Mouse (Mus musculus) heart, embryonic 13.5 days (tissue): Measurements from ENCODE around the gene Gm20547. TPM values are rescaled to one million over a fixed set of nuclear protein-coding genes. Genes with fewer than 3 reads are reported as not detected.

Source experiments
- ATAC-seq: fragments of 200-750 bp; cut with Nextera tagmentation; 2 replicates; pipeline ENCODE4 v1.8.0; 2017; ENCODE audit warnings: moderate TSS enrichment; ENCODE audit not compliant: insufficient number of reproducible peaks, low FRiP score, low TSS enrichment; ENCODE audit errors: extremely low read depth
- H3K27ac ChIP-seq: fragments of 300-500 bp; sonication (generic); replicated peaks from 2 replicates; pipeline ENCODE4 v1.5.1; 2015; ENCODE audit warnings: moderate library complexity, mild to moderate bottlenecking, inconsistent platforms
- H3K27me3 ChIP-seq: fragments of 300-500 bp; sonication (generic); replicated peaks from 2 replicates; pipeline ENCODE4 v1.6.1; 2015; ENCODE audit warnings: mild to moderate bottlenecking, inconsistent platforms
- H3K36me3 ChIP-seq: fragments of 300-500 bp; sonication (generic); 2 replicates; pipeline ENCODE4 v1.6.1; 2015; ENCODE audit warnings: mild to moderate bottlenecking, inconsistent platforms
- H3K4me1 ChIP-seq: fragments of 300-500 bp; sonication (generic); 2 replicates; pipeline ENCODE4 v1.6.1; 2015; ENCODE audit warnings: inconsistent platforms
- H3K4me2 ChIP-seq: fragments of 300-500 bp; sonication (generic); 2 replicates; pipeline ENCODE4 v1.6.1; 2015; ENCODE audit warnings: inconsistent platforms, mild to moderate bottlenecking, moderate library complexity
- H3K4me3 ChIP-seq: fragments of 300-500 bp; sonication (generic); 2 replicates; pipeline ENCODE4 v1.5.1; 2015; ENCODE audit warnings: moderate library complexity, mild to moderate bottlenecking, inconsistent platforms
- H3K9ac ChIP-seq: fragments of 300-500 bp; sonication (generic); 2 replicates; pipeline ENCODE4 v1.6.1; 2015; ENCODE audit warnings: inconsistent platforms, mild to moderate bottlenecking, moderate library complexity
- H3K9me3 ChIP-seq: fragments of 300-500 bp; sonication (generic); 2 replicates; pipeline ENCODE4 v1.6.1; 2016; ENCODE audit warnings: inconsistent platforms
- WGBS: fragments of 180-500 bp; shearing (Covaris S2); methylation state at CpG from one replicate; pipeline ENCODE4 v1.1.7; 2015; ENCODE audit warnings: mixed read lengths; 5-methylcytosine and 5-hydroxymethylcytosine counted together
- polyA plus RNA-seq: library from polyadenylated mRNA; unstranded; fragments of >200 nt; fragmentation: Nextera tagmentation; extraction: Ambion mirVana; gene quantifications from 2 replicates; pipeline ENCODE4 v1.2.1, GENCODE M21; 2015

Gene Gm20547
- polyA plus RNA-seq: not detected in 2 replicates

GRCm38 (mm10) chr17:34881683-34882310 lies at the start of gene Gm20547:
Gene Gm20547 (minus strand): TSS chr17:34882042.
- H3K9me3 ChIP-seq: no peaks in the 10 kb centered on the region
- peak within 1 kb of the TSS; percentile 47 for H3K4me2 ChIP-seq
- ATAC-seq: no peak
- peaks cover 2% of the 10 kb centered on the region; the same call in 1 of the 2 replicates for H3K27me3 ChIP-seq
- 0 out of 2 replicates have a peak within 1 kb of the TSS, but pooled peaks have one; percentile 1 for H3K4me3 ChIP-seq
- peak within 1 kb of the TSS; percentile 61 for H3K9ac ChIP-seq
- H3K4me1 ChIP-seq: peaks cover 19% of the 10 kb centered on the region; the same call in 1 of the 2 replicates
- H3K36me3 ChIP-seq: no peaks in the 10 kb centered on the region
- WGBS: 9% methylated on average over 15 of the region's 15 CpGs
- no peak within 1 kb of the TSS for H3K27ac ChIP-seq

- H3K9me3 ChIP-seq: no peaks in the 10 kb centered on the region
- no peaks in the 10 kb centered on the region for H3K27me3 ChIP-seq
- H3K4me3 ChIP-seq: peak within 1 kb of the TSS; percentile 85
- ATAC-seq: peak; percentile 92
- H3K36me3 ChIP-seq: peaks cover 21% of the 10 kb centered on the region
- peak within 1 kb of the TSS; percentile 93 for H3K9ac ChIP-seq
- H3K27ac ChIP-seq: 0 out of 2 replicates have a peak within 1 kb of the TSS, but pooled peaks have one; percentile 26
- WGBS: under 1% methylated on average over 38 of the region's 38 CpGs
- H3K4me1 ChIP-seq: peaks cover 16% of the 10 kb centered on the region
- peak within 1 kb of the TSS; percentile 97 for H3K4me2 ChIP-seq
Observed at GRCm38 (mm10) chr17:34931061-34931734, 49.4 kb upstream of the Gm20547 start, which contains the start of gene Neu1. Gene Neu1 (plus strand): TSS chr17:34931253.

- 28% methylated on average over 4 of the region's 4 CpGs for WGBS
- H3K36me3 ChIP-seq: peaks cover 2% of the 10 kb centered on the region
- no peak overlapping the region for H3K4me3 ChIP-seq
- H3K4me2 ChIP-seq: no peak overlapping the region
- H3K4me1 ChIP-seq: peaks cover 16% of the 10 kb centered on the region
- H3K27me3 ChIP-seq: no peaks in the 10 kb centered on the region
- H3K9me3 ChIP-seq: no peaks in the 10 kb centered on the region
- no peak for ATAC-seq
- H3K27ac ChIP-seq: no peak overlapping the region
- no peak overlapping the region for H3K9ac ChIP-seq
Observed at GRCm38 (mm10) chr17:34928841-34929240, 47.0 kb upstream of the Gm20547 start.

GRCm38 (mm10) chr17:34927306-34928019 lies 45.6 kb upstream of the Gm20547 start:
- H3K27ac ChIP-seq: no peak overlapping the region
- no peak for ATAC-seq
- H3K4me3 ChIP-seq: no peak overlapping the region
- peaks cover 14% of the 10 kb centered on the region for H3K4me1 ChIP-seq
- H3K27me3 ChIP-seq: no peaks in the 10 kb centered on the region
- H3K36me3 ChIP-seq: no peaks in the 10 kb centered on the region
- no peak overlapping the region for H3K4me2 ChIP-seq
- 79% methylated on average over 18 of the region's 18 CpGs for WGBS
- no peaks in the 10 kb centered on the region for H3K9me3 ChIP-seq
- peak overlapping the region; percentile 7; the same call in 1 of the 2 replicates for H3K9ac ChIP-seq

- Histone ChIP-seq H3K27me3 (no peaks in the 10 kb centered on the region), H3K9ac (no peak overlapping the region), H3K9me3 (no peaks in the 10 kb centered on the region), H3K27ac (no peak overlapping the region), H3K4me2 (no peak overlapping the region), H3K4me1 (no peaks in the 10 kb centered on the region), H3K4me3 (no peak overlapping the region), H3K36me3 (no peaks in the 10 kb centered on the region)
- 62% methylated on average over 5 of the region's 5 CpGs for WGBS
- no peak for ATAC-seq
Observed at GRCm38 (mm10) chr17:34924258-34924657, 42.4 kb upstream of the Gm20547 start.

GRCm38 (mm10) chr17:34922939-34923338 lies 41.1 kb upstream of the Gm20547 start:
- 43% methylated on average over 6 of the region's 6 CpGs for WGBS
- H3K27me3 ChIP-seq: no peaks in the 10 kb centered on the region
- ATAC-seq: no peak; the same call in 1 of the 2 replicates
- no peak overlapping the region for H3K4me3 ChIP-seq
- no peak overlapping the region for H3K4me2 ChIP-seq
- no peaks in the 10 kb centered on the region for H3K36me3 ChIP-seq
- no peaks in the 10 kb centered on the region for H3K9me3 ChIP-seq
- H3K9ac ChIP-seq: no peak overlapping the region
- H3K4me1 ChIP-seq: no peaks in the 10 kb centered on the region
- no peak overlapping the region for H3K27ac ChIP-seq

GRCm38 (mm10) chr17:34917188-34917587 lies 35.3 kb upstream of the Gm20547 start:
- no peak overlapping the region for H3K4me3 ChIP-seq
- no peak for ATAC-seq
- 65% methylated on average over 9 of the region's 9 CpGs for whole genome bisulfite sequencing
- H3K4me2 ChIP-seq: no peak overlapping the region
- no peaks in the 10 kb centered on the region for H3K9me3 ChIP-seq
- H3K9ac ChIP-seq: no peak overlapping the region; the same call in 1 of the 2 replicates
- H3K4me1 ChIP-seq: peaks cover 3% of the 10 kb centered on the region
- H3K27me3 ChIP-seq: no peaks in the 10 kb centered on the region
- H3K27ac ChIP-seq: no peak overlapping the region
- peaks cover 19% of the 10 kb centered on the region for H3K36me3 ChIP-seq

- Histone ChIP-seq H3K27ac (no peak overlapping the region), H3K27me3 (no peaks in the 10 kb centered on the region), H3K9me3 (no peaks in the 10 kb centered on the region), H3K9ac (no peak overlapping the region), H3K4me1 (peaks cover 3% of the 10 kb centered on the region), H3K36me3 (peaks cover 28% of the 10 kb centered on the region), H3K4me2 (no peak overlapping the region), H3K4me3 (no peak overlapping the region)
- 84% methylated on average over 5 of the region's 5 CpGs for WGBS
- ATAC-seq: no peak
Observed at GRCm38 (mm10) chr17:34916316-34916715, 34.5 kb upstream of the Gm20547 start.

- Histone ChIP-seq H3K4me2 (peak overlapping the region; percentile 37), H3K4me1 (peaks cover 3% of the 10 kb centered on the region), H3K27me3 (no peaks in the 10 kb centered on the region), H3K9me3 (no peaks in the 10 kb centered on the region), H3K9ac (peak overlapping the region; percentile 63), H3K36me3 (peaks cover 37% of the 10 kb centered on the region), H3K27ac (no peak overlapping the region), H3K4me3 (0 out of 2 replicates have a peak overlapping the region, but pooled peaks have one; percentile 8)
- WGBS: 20% methylated on average over 11 of the region's 11 CpGs
- ATAC-seq: peak; percentile 30; the same call in 1 of the 2 replicates
Observed at GRCm38 (mm10) chr17:34915410-34915831, 33.6 kb upstream of the Gm20547 start.

GRCm38 (mm10) chr17:34913930-34914665 lies 32.3 kb upstream of the Gm20547 start, which contains the start of gene Slc44a4:
Gene Slc44a4 (plus strand): TSS chr17:34914466.
- WGBS: 30% methylated on average over 18 of the region's 18 CpGs
- Histone ChIP-seq H3K9ac (peak within 1 kb of the TSS; percentile 63), H3K27ac (no peak within 1 kb of the TSS), H3K9me3 (no peaks in the 10 kb centered on the region), H3K27me3 (no peaks in the 10 kb centered on the region), H3K4me3 (no peak within 1 kb of the TSS), H3K36me3 (peaks cover 50% of the 10 kb centered on the region), H3K4me1 (peaks cover 3% of the 10 kb centered on the region), H3K4me2 (peak within 1 kb of the TSS; percentile 37)
- ATAC-seq: no peak
